Mouse (Mus musculus) ES-Bruce4 (cell line): Measurements from ENCODE around the gene Gal3st4. TPM values are rescaled to one million over a fixed set of nuclear protein-coding genes. Genes with fewer than 3 reads are reported as not detected.
"Not testable (repeated sequence)": the region's sequence is repeated elsewhere in the genome, so short reads cannot be mapped to it uniquely, and the experiment has no call there.

Experiments used
- H3K27ac ChIP-seq: 2 replicates; pipeline ENCODE4 v1.5.1; 2012; ENCODE audit warnings: low read length, inconsistent platforms; ENCODE audit not compliant: insufficient read depth
- H3K27me3 ChIP-seq: 2 replicates; pipeline ENCODE4 v1.6.1; 2012; ENCODE audit warnings: mild to moderate bottlenecking, low read length, inconsistent platforms; ENCODE audit not compliant: control insufficient read depth, poor library complexity, insufficient read depth, severe bottlenecking
- H3K36me3 ChIP-seq: 2 replicates; pipeline ENCODE4 v1.6.1; 2012; ENCODE audit warnings: inconsistent platforms, mild to moderate bottlenecking, low read length, moderate library complexity; ENCODE audit not compliant: control insufficient read depth, poor library complexity, insufficient read depth, severe bottlenecking
- H3K4me1 ChIP-seq: one replicate; pipeline ENCODE4 v1.8.1; 2011; ENCODE audit warnings: low read length; ENCODE audit not compliant: control insufficient read depth, insufficient read depth
- H3K4me3 ChIP-seq: 2 replicates; pipeline ENCODE4 v1.5.1; 2011; ENCODE audit warnings: low read depth, mild to moderate bottlenecking, low read length
- H3K9ac ChIP-seq: 2 replicates; pipeline ENCODE4 v1.6.1; 2012; ENCODE audit warnings: low read depth, mild to moderate bottlenecking, inconsistent platforms; ENCODE audit not compliant: poor library complexity, severe bottlenecking
- H3K9me3 ChIP-seq: replicated peaks from 2 replicates; pipeline ENCODE4 v1.6.1; 2012; ENCODE audit warnings: mild to moderate bottlenecking, low read length, inconsistent platforms; ENCODE audit not compliant: control insufficient read depth, poor library complexity, insufficient read depth, severe bottlenecking
- CTCF ChIP-seq: IDR thresholded peaks from one replicate; pipeline ENCODE4 v1.8.1; 2011; ENCODE audit warnings: low read depth, low read length
- EP300 ChIP-seq: IDR thresholded peaks from 2 replicates; pipeline ENCODE4 v1.6.1; 2011; ENCODE audit warnings: low read depth, low read length; ENCODE audit not compliant: insufficient read depth
- POLR2A ChIP-seq: IDR thresholded peaks from one replicate; pipeline ENCODE4 v1.8.1; 2011; ENCODE audit warnings: low read length; ENCODE audit not compliant: insufficient read depth
- polyA plus RNA-seq: library from polyadenylated mRNA; stranded (reverse); fragments of >200 nt; gene quantifications from 2 replicates; pipeline ENCODE4 v1.2.4, GENCODE M21; 2011; ENCODE audit warnings: low read depth; ENCODE audit not compliant: missing spikeins, insufficient read depth, insufficient read length

Gal3st4 gene
- polyA plus RNA-seq, 1 experiment = 0.84 TPM

DNA sequence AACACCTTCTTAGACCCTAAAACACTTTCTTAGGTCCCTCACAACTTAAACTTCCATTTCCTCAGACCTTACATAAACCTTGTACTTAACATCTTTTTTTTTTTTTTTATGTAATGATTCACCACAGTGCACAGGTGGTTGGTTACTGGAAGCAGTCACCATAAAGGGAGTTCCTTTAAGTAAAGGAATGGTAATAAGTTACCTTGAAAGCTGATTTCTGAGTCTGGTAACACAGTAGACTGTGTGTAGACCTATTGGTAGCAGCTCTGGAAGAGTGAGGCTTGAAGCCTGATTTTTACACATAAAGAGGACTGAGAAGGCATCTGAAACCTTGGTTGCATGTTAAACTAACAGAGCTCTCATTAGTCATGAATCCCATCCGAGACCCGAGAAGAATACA, 52.8 kb downstream of the Gal3st4 start:
- no peak for TF ChIP-seq CTCF
- no peak for TF ChIP-seq EP300
- TF ChIP-seq POLR2A = no peak
- no peaks in the 10 kb centered on the region for H3K36me3 ChIP-seq
- no peaks in the 10 kb centered on the region for H3K27me3 ChIP-seq
- H3K4me3 ChIP-seq = no peak overlapping the region
- H3K9me3 ChIP-seq = peaks cover 25% of the 10 kb centered on the region
- no peak overlapping the region for H3K27ac ChIP-seq
- H3K9ac ChIP-seq = no peak overlapping the region
- no peaks in the 10 kb centered on the region for H3K4me1 ChIP-seq

DNA sequence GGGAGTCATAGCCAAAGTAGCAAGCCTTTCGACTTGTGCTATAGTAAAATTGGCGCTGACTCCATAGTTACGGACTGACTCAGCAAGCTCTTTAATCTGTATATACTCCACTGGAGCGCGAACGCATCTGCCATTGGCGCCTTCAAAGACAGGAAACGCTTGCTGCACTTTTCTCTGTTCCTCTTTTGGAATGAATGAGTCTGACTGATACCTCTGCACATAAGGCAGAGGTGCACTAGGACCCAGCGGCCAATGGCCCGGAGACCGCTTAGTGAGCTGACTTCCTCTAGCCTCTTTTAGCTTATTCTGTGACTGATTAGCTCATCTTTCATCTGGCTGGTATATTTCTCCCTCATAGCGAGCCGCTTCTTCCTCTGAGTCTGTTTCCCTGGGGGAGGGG, 56.0 kb downstream of the Gal3st4 start:
- H3K27ac ChIP-seq, H3K36me3 ChIP-seq, H3K4me1 ChIP-seq, H3K27me3 ChIP-seq, H3K4me3 ChIP-seq, H3K9ac ChIP-seq: not testable (repeated sequence)
- peaks cover 33% of the 10 kb centered on the region for H3K9me3 ChIP-seq

Other genes starting within 250 kb of the Gal3st4 start
- not detected in 2 replicates for gene Smok3c, start 219.6 kb downstream of the Gal3st4 start, polyA plus RNA-seq
- gene Zkscan1, start 187.8 kb downstream of the Gal3st4 start, polyA plus RNA-seq = 15.1 and 15.3 TPM in 2 replicates
- gene Zscan21, start 155.9 kb downstream of the Gal3st4 start, polyA plus RNA-seq = 27.3 and 29.2 TPM in 2 replicates
- gene Zfp113, start 117.1 kb downstream of the Gal3st4 start, polyA plus RNA-seq = 10.0 and 12.4 TPM in 2 replicates
- 121 and 122 TPM in 2 replicates for gene Cops6, start 111.8 kb downstream of the Gal3st4 start, polyA plus RNA-seq
- 11.4 and 14.7 TPM in 2 replicates for gene Ap4m1, start 100.8 kb downstream of the Gal3st4 start, polyA plus RNA-seq
- gene Mcm7, start 100.4 kb downstream of the Gal3st4 start, polyA plus RNA-seq = 298 and 304 TPM in 2 replicates
- gene Taf6, start 85.4 kb downstream of the Gal3st4 start, polyA plus RNA-seq = 51.6 and 55.4 TPM in 2 replicates
- gene Cnpy4, start 85.4 kb downstream of the Gal3st4 start, polyA plus RNA-seq = 22.7 and 24.3 TPM in 2 replicates
- 0.68 and 1.4 TPM in 2 replicates for gene Mblac1, start 78.5 kb downstream of the Gal3st4 start, polyA plus RNA-seq
- not detected in 2 replicates for gene Nxpe5, start 46.9 kb downstream of the Gal3st4 start, polyA plus RNA-seq
- 21.1 and 24.3 TPM in 2 replicates for gene Lamtor4, start 17.4 kb downstream of the Gal3st4 start, polyA plus RNA-seq
- gene BC037034, start 8.8 kb downstream of the Gal3st4 start, polyA plus RNA-seq = 14.7 and 16.6 TPM in 2 replicates
- gene Gm43720, start 7.1 kb upstream of the Gal3st4 start, polyA plus RNA-seq = not detected in 2 replicates
- gene Gpc2, start 7.2 kb upstream of the Gal3st4 start, polyA plus RNA-seq = 14.6 and 15.4 TPM in 2 replicates
- 16.5 and 24.6 TPM in 2 replicates for gene Stag3, start 7.4 kb upstream of the Gal3st4 start, polyA plus RNA-seq
- gene Pvrig, start 69.1 kb upstream of the Gal3st4 start, polyA plus RNA-seq = not detected in 2 replicates
- gene Zfp157, start 168.6 kb upstream of the Gal3st4 start, polyA plus RNA-seq = 20.3 and 21.7 TPM in 2 replicates